Mouse (Mus musculus) bone marrow, adult 2 months (tissue): ENCODE measurements around the gene Nlrp14. TPM values are rescaled to one million over a fixed set of nuclear protein-coding genes. Genes with fewer than 3 reads are reported as not detected.
"Not testable (repeated sequence)": the region's sequence is repeated elsewhere in the genome, so short reads cannot be mapped to it uniquely, and the experiment has no call there.

Experiments used
- H3K27ac ChIP-seq: fragments of 200-500 bp; 2 replicates; pipeline ENCODE4 v1.5.1; 2012; ENCODE audit warnings: low read depth, mild to moderate bottlenecking, control low read depth, inconsistent platforms, low read length; ENCODE audit not compliant: control insufficient read depth, poor library complexity, insufficient read depth
- H3K4me1 ChIP-seq: fragments of 200-500 bp; 2 replicates; pipeline ENCODE4 v1.6.1; 2011; ENCODE audit warnings: low read length; ENCODE audit not compliant: control insufficient read depth, insufficient read depth
- H3K4me3 ChIP-seq: fragments of 200-500 bp; replicated peaks from 2 replicates; pipeline ENCODE3; 2011; ENCODE audit warnings: mild to moderate bottlenecking, low read depth, low read length, control low read depth; ENCODE audit not compliant: control insufficient read depth
- CTCF ChIP-seq: fragments of 200-500 bp; IDR thresholded peaks from 2 replicates; pipeline ENCODE4 v1.5.1; 2011; ENCODE audit warnings: low read length, control low read depth; ENCODE audit not compliant: control insufficient read depth, insufficient read depth
- POLR2A ChIP-seq: fragments of 200-500 bp; IDR thresholded peaks from 2 replicates; pipeline ENCODE4 v1.6.1; 2011; ENCODE audit warnings: low read depth, mild to moderate bottlenecking, control low read depth, low read length, borderline replicate concordance; ENCODE audit not compliant: control insufficient read depth
- WGBS: fragments of 180-500 bp; shearing (Covaris S2); methylation state at CpG from one replicate; pipeline ENCODE4 v1.1.7; 2018; 5-methylcytosine and 5-hydroxymethylcytosine counted together
- polyA plus RNA-seq: library from polyadenylated mRNA; stranded (reverse); fragments of >200 nt; gene quantifications from 2 replicates; pipeline ENCODE4 v1.2.4, GENCODE M21; 2011; ENCODE audit warnings: low replicate concordance; ENCODE audit not compliant: missing spikeins, insufficient read depth, insufficient read length

The Nlrp14 gene
- polyA plus RNA-seq, result not detected in 2 replicates

GRCm38 (mm10) chr7:107166690-107167089, at the start of gene Nlrp14:
TSS of gene Nlrp14 (plus strand) at chr7:107166990.
- TF ChIP-seq CTCF (no peak), POLR2A (no peak)
- no peak within 1 kb of the TSS for H3K27ac ChIP-seq
- H3K4me3 ChIP-seq, result no peak within 1 kb of the TSS
- no peaks in the 10 kb centered on the region for H3K4me1 ChIP-seq
- 76% methylated on average over 10 of the region's 10 CpGs for WGBS

DNA sequence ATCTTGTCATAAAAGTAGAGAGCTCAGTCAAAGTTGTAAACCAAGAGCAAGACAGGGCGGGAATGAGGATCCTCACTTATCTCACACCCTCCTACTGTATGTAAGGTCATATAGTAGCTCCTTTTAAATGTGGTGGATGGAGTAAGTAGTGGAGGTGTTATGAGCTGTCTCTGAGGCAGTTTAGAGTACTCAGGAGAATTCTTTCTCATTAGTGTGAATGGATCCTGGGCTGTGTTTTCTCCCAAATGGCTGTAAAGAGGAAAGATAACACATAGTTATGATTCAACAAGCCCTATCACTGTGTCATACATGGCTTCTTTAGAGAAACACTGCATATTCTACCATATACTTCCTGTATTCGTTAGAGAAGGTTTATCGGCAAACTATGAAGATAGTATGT, 35.8 kb upstream of the Nlrp14 start, which contains the start of gene Olfr715:
Gene Olfr715 (minus strand): TSS at position 101 of the 400 bp plus-strand sequence.
- H3K27ac ChIP-seq, H3K4me3 ChIP-seq, H3K4me1 ChIP-seq: not testable (repeated sequence)
- WGBS, result 75% methylated on average over 3 of the region's 3 CpGs

- not testable (repeated sequence) for H3K4me3 ChIP-seq, H3K4me1 ChIP-seq, H3K27ac ChIP-seq
- WGBS, result 57% methylated on average over 2 of the region's 2 CpGs
These were observed 28.8 kb upstream of the Nlrp14 start, which contains the start of gene Olfr716 for GRCm38 (mm10) chr7:107138027-107138426. TSS of gene Olfr716 (plus strand) at chr7:107138327.

DNA sequence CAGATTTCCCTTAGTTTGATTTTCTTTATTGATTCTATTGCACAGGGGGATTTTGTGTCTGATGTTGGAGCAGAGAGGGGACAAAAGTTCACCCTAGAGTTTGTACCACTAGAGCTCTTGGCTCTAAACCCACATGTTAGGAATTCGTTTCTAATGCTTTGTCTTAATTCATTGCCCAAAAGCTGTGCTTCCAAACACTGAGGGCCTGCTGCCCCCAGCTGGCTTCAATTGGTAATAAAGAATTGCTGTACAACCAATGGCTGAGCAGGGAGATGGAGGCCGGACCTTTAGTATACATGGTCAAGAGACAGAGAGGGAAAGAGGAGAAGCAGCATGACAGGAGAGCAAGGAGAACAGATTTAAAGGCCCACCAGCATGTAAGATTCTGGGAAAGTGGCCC, 13.6 kb downstream of the Nlrp14 start:
- TF ChIP-seq POLR2A, result no peak
- TF ChIP-seq CTCF, result no peak
- Histone ChIP-seq H3K4me3 (no peak overlapping the region), H3K27ac (no peak overlapping the region), H3K4me1 (no peaks in the 10 kb centered on the region)
- WGBS, result 38% methylated on average over 2 of the region's 2 CpGs

GRCm38 (mm10) chr7:107201817-107202216, 35.0 kb downstream of the Nlrp14 start:
- Histone ChIP-seq H3K4me1 (no peaks in the 10 kb centered on the region), H3K27ac (no peak overlapping the region), H3K4me3 (no peak overlapping the region)
- TF ChIP-seq CTCF (no peak), POLR2A (no peak)
- WGBS, result 35% methylated on average over 3 of the region's 3 CpGs

DNA sequence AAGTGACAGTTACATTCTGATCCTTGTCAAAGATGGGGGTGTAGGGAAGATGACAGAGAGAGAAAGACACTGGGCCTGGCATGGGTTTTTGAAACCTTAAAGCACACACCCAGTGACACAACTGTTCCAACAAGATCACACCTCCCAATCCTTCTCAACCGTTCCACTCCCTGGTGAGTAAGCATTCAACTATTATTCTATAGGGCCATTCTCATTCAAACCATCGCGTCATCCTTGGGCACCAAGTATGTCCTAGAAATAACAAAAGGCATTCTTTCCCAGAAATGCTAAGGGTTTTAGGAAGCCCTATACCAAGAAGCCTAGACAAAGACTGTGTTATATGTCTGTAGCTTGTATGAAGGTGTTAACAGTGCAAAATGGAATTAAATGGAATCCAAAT, 41.1 kb downstream of the Nlrp14 start:
- no peaks in the 10 kb centered on the region for H3K4me1 ChIP-seq
- 82% methylated on average over 3 of the region's 3 CpGs for WGBS
- TF ChIP-seq CTCF (no peak), POLR2A (no peak)
- no peak overlapping the region for H3K4me3 ChIP-seq
- H3K27ac ChIP-seq, result no peak overlapping the region

DNA sequence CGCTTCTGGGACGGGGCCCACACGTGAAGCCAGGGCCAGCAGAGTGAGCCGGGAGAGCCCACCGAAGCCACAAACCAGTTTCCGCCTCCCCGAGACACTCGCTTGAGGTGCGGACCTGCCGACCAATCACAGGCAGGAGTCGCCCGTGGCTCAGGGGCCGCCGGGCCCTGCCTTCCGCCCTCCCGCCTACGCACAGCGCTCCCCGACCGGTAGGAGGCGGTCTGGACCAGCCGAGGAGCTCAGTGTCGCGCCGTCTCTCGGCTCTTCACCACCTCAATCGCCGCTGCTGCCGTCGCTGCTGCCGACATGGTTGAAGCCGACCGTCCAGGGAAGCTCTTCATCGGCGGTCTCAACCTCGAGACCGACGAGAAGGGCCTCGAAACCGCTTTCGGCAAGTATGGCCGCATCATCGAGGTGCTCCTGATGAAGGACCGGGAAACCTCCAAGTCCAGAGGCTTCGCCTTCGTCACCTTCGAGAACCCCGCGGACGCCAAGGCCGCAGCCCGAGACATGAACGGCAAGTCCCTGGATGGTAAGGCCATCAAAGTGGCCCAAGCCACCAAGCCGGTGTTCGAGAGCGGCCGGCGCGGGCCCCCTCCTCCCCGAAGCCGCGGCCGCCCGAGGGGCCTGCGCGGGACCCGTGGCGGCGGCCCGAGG, 42.5 kb downstream of the Nlrp14 start, which contains the start of gene Rbmxl2:
Gene Rbmxl2 (plus strand): TSS at position 242 of the 657 bp plus-strand sequence.
- Histone ChIP-seq H3K4me3 (no peak within 1 kb of the TSS), H3K4me1 (no peaks in the 10 kb centered on the region), H3K27ac (no peak within 1 kb of the TSS)
- TF ChIP-seq POLR2A (no peak), CTCF (no peak)
- 47% methylated on average over 70 of the region's 70 CpGs for WGBS

- 47% methylated on average over 77 of the region's 77 CpGs for WGBS
- TF ChIP-seq POLR2A (no peak), CTCF (no peak)
- no peaks in the 10 kb centered on the region for H3K4me1 ChIP-seq
- H3K27ac ChIP-seq, result no peak overlapping the region
- H3K4me3 ChIP-seq, result no peak overlapping the region
These were observed 43.4 kb downstream of the Nlrp14 start for GRCm38 (mm10) chr7:107210126-107210576.

DNA sequence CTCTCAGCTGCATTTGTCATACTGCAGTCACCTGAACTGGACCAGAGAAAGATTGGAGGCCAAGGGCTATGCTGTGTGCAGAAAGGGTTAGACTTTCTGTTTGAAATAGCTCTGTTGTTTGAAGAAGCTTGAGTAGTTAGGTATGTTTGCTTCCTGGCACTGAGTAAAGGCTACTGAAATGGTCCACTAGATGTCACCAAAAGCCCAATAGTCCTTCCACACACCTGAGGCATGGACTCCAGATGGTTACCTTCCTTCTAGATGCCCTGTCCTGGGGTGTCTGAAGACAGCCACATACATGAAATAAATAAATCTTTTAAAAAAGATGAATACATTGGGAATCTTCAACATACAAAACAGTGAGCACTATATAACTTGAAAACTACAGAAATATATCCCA, 48.9 kb downstream of the Nlrp14 start:
- TF ChIP-seq CTCF, result no peak
- TF ChIP-seq POLR2A, result no peak

More for the DNA sequence above, 48.9 kb downstream of the Nlrp14 start:
- H3K4me1 ChIP-seq, result no peaks in the 10 kb centered on the region
- H3K27ac ChIP-seq, result no peak overlapping the region
- H3K4me3 ChIP-seq, result no peak overlapping the region
